Mouse (Mus musculus) frontal cortex, postnatal 36 days (tissue): Measurements from ENCODE around the gene Zfp326.

Experiments used
- DNase-seq, 2 experiments: peaks; one replicate each; pipeline ENCODE4 v3.0.0; 2022; ENCODE audit warnings: low spot score in 2 of 2

Zfp326 gene

DNA sequence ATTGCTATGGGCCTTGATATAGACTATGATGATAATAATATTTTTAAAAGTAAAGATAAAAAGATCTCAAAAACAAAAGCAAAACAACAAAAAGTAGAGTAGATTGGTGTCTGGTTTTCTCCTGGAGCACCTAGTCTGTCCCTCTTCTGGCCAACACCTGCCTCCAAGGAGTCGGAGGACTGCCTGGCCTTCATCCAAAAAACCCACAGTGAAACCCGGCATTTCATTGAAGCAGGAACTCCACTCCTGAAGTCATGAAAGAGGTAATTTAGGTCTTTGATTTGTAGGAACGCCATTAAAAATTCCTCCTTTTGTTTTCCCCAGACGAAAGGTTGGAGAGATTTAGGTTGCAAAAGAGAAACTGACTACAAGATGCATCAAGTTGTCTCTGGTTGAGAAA, 8.9 kb upstream of the Zfp326 start:
- no peak for DNase-seq

DNA sequence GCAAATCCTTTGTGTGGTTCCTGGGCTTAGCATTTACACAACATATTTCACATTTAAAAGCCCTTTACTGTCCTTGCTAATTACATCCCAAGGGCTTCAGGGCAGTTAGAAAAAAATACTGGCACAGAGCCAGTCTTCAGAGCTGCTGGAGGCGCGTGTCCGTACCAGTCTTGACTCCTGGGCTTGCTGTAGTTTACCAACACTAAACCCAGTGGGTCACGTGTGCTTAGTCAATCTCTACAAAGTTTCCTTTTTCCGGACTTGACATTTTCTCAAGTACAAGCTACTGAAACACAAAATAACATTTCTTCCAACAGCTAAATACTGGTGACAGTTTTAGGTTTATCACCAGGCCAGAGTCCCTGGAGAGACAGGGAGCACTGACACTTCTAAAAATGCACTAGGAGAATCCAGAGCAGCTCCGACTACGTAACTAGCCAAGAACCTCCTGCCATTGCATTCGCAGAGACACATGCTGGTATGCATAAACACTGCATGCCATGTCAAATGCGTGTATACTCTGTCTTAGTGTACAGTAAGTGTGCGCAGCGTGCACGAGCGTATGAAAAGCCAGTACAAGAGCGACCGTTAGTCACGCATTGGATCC, 8.4 kb upstream of the Zfp326 start:
- no peak for DNase-seq

GRCm38 (mm10) chr5:105868593-105868992, 7.8 kb upstream of the Zfp326 start:
- peak; percentile 81 to 85 for DNase-seq

- DNase-seq: no peak
Observed at GRCm38 (mm10) chr5:105869739-105870138, 6.6 kb upstream of the Zfp326 start.

GRCm38 (mm10) chr5:105871140-105871539, 5.2 kb upstream of the Zfp326 start:
- DNase-seq: no peak

- DNase-seq: no peak
Observed at GRCm38 (mm10) chr5:105872176-105872575, 4.2 kb upstream of the Zfp326 start.

GRCm38 (mm10) chr5:105872916-105873315, 3.4 kb upstream of the Zfp326 start:
- DNase-seq: no peak

DNA sequence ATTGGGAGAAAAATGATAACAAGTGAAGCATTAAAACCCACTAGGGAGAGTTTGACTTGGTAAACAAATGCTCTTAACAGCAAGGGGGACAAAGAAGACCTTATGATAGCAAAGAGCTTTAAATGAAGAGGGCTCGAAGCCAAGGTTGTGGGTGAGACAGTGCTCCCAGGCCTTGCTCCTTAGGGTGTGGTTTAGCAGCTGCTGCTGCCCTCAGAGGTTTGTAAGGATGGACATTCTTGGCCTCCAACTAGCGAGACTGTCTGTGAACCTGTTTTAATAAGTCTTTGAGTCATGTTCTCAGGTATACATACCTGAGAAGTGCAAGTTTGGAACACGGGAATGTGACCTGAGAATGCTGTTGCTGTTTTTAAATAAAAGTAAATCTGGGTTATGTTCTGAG, 2.6 kb upstream of the Zfp326 start:
- DNase-seq: no peak

GRCm38 (mm10) chr5:105874476-105874875, 1.9 kb upstream of the Zfp326 start:
- DNase-seq: no peak

DNA sequence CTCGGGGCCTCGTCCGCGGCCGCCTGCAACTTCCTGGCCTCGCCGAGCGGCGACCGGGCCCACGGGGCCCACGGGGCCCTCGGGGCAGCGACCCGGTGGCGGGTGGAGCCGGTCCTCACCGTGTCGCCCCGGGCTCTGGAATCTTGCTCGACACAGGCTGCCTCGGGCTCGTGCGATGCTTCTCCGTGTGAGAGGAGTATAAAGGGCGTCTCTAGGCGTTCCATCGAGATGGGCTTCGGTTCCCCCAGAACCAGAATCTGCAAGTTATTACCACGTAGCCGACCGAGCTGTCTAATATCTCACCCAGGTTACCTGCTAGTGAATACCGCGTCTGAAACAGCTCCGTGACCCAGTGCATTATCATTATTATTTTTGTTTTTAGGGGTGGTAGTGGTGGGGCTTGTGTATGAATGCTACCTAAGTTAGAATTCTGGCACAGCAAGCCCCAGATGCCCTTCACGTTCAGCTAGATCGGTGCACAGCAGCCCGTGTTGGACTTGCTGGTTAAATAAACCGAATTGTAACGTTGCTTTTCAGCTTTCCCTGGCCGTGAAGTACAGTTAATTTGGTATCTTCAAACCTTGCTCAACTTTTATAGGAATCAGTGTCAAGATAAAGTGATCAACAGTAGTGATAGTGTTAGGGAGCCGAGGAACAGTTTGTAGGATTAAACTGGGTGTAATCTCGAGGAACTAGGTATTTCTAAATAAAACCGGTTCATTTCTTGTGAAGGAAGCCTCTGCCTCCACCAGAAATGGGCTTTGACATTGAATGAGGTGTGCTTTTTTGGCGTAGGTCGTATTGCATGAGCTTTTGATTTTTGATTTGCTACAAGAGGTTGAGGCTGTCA, 785 bp downstream of the Zfp326 start:
- peak in 1 of 2 experiments; percentile 36 for DNase-seq

- no peak for DNase-seq
Observed at GRCm38 (mm10) chr5:105887317-105887716, 11.0 kb downstream of the Zfp326 start.

DNA sequence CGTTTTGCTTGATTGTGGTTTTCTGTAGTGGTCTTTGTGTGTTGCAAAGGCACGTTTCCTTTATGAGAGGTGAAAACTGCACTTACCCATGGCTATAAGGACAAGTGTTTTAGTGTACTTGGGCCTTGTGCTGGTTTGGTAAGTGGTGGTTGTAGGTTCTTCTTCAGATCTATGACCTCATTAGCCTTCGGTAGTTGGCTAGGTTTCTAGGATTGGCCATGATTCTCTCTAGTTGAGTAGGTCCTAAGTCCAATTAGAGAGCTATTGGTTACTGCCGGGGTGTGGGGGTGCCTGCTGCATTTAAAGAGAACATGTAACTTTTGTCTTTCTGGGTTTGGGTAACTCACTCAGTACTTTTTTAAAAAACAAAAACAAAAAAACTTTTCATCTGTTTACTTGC, 21.8 kb downstream of the Zfp326 start:
- no peak for DNase-seq

DNA sequence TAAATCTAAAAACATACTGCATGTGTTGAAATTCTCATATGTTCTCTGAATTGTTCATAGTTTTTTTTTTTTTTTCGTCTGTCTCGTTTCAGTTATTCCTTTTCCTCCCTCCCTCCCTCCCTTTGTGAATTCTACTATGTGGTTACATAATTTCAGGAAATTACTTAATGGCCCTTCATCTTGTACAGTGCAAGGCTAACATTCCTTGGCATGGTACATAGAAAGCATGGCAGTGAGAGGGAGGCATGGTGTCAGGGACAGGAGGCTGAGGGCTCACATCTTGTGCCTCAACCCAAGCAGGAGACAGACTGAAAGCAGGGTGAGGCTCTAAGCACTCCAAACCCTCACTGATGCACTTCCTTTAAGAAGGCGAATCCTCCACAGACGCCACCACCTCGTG, 32.8 kb downstream of the Zfp326 start:
- peak in 1 of 2 experiments; percentile 30 for DNase-seq

DNA sequence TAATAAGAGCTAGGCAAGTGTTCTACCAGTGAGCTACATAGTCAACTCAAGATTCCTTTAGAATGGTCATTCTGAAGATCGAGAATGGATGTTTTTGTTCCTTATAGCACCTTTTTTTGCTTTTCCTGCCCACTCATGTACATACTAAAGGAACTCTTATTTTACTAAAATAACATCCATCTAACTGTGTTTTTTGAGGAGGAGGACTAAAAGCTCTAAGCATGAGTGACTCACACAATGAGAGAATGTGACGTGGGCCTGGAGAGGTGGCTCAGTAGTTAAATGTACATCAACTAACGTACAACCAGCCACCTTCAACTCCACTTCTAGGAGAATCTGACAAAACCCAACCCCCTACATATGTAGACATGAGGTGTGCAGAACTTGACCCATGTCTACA, 33.3 kb downstream of the Zfp326 start:
- peak in 1 of 2 experiments; percentile 27 for DNase-seq

DNA sequence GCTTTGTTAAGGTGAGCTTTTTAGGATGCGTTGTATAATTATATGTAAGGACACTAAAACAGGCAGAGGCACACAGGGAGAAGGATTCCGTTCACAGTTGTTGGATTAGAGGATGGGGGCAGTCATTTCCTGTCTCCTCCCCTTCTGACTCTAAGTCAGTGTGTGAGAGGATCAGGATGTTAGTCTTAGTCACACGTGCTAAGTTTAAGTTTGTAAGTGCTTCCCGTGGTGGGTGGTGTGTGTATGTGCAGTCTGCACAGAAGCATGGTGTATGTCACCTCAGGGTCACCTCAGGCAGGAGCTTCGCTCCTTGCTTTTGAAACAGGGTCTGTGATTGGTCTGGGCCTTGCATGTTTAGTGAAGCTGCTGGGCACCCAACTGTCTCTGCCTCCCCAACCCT, 35.1 kb downstream of the Zfp326 start:
- no peak for DNase-seq

DNA sequence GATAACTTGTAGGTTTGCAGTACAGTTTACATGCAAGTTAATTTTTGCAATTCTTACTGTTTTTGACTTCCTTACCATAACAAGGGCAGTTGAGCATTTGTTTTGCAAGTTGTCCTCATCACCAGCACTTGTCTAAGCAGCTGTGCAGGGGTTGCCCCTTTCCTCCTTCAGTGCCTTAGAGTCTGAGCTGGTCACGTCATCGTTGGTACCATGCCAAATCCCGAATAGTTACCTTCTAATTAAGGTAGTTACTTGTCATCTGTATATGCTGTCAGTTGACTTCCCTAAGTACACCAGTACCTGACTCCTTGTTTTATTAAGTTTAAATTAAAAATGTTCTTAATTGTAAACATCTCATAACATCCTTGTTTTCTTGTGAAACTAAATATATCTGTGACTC, 41.0 kb downstream of the Zfp326 start:
- no peak for DNase-seq

DNA sequence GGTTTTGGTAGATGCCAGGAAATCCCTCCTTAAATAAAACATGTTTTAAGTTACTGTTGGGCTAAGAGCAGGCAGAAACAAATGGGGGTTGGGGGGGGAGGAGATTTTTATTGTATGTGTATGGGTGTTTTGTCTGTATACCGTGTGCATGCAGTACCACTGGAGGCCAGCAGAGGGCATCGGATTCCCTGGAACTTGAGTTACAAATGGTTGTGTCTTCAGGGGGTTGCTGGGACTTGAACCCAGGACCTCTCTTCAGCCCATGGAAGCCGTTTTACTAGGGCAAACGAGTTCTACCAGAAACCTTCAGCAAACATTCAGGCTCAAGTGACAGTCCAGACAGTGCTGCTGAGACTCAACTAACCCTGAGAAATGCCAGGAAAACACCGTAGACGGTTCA, 41.9 kb downstream of the Zfp326 start:
- no peak for DNase-seq

- DNase-seq: no peak
Observed at GRCm38 (mm10) chr5:105922818-105923487, 46.6 kb downstream of the Zfp326 start.

DNA sequence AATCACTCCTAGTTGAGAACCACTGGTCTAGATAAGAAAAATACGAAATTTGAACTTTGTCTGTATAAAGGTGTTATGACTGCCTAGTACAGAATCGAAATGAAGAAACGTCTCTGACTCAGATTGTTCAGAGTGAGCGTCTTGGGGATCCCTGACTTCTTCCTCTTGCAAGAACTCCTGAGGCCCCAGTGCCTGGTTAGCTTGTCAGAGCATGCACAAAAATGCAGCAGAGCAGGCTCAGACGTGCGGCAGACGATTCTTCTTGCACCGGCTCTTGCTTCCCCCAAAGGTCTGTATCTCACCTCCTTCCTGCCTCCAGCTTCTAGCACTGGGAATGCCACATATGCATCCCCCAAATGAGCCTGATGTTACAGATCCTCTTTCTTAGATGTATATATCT, 48.0 kb downstream of the Zfp326 start:
- no peak for DNase-seq

- no peak for DNase-seq
Observed at GRCm38 (mm10) chr5:105925568-105926255, 49.3 kb downstream of the Zfp326 start.

DNA sequence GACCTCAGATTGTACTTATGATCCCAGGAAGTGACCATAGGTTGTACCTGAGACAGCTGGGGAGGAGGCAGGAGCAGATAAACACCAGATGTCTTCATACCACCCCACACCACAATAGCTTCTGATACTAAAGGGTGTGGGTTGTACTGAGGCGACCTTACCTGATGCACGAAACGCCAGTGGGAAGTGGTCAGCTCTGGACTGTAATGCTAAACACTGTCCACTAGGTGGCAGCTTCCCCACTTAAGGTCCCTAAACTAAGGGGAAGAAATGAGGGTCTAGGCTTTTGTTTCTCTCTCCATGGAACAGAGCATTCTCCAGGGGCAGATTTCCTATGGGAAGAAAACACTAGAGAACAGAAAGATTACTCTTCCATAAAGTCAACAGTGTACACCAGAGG, 53.9 kb downstream of the Zfp326 start:
- DNase-seq: no peak

- DNase-seq: no peak
Observed at GRCm38 (mm10) chr5:105932392-105932791, 56.0 kb downstream of the Zfp326 start.
